Mouse (Mus musculus): ENCODE measurements around the gene D930020B18Rik. TPM values are rescaled to one million over a fixed set of nuclear protein-coding genes. Genes with fewer than 3 reads are reported as not detected.

D930020B18Rik gene
- polyA plus RNA-seq, 1 experiment: not detected

- no peak for TF ChIP-seq GATA1 (IDR thresholded peaks at IDR 0.05; ENCODE audit: low read length)
Measured at GRCm38 (mm10) chr10:121626186-121626882, 15.1 kb upstream of the D930020B18Rik start, which contains the start of gene Xpot. TSS of gene Xpot (minus strand) at chr10:121626332.

- TF ChIP-seq GATA1 (IDR thresholded peaks at IDR 0.05; ENCODE audit: low read length): no peak
Measured at GRCm38 (mm10) chr10:121627216-121627852, 14.1 kb upstream of the D930020B18Rik start.

- no peak for TF ChIP-seq GATA1 (IDR thresholded peaks at IDR 0.05; ENCODE audit: low read length)
Measured at GRCm38 (mm10) chr10:121628561-121629040, 12.8 kb upstream of the D930020B18Rik start.

- no peak for TF ChIP-seq GATA1 (IDR thresholded peaks at IDR 0.05; ENCODE audit: low read length)
Measured at GRCm38 (mm10) chr10:121634159-121634558, 7.2 kb upstream of the D930020B18Rik start.

GRCm38 (mm10) chr10:121636276-121636675 lies 5.1 kb upstream of the D930020B18Rik start:
- no peak for TF ChIP-seq GATA1 (IDR thresholded peaks at IDR 0.05; ENCODE audit: low read length)

- TF ChIP-seq GATA1 (IDR thresholded peaks at IDR 0.05; ENCODE audit: low read length): no peak
Measured at GRCm38 (mm10) chr10:121639573-121639972, 1.8 kb upstream of the D930020B18Rik start.

GRCm38 (mm10) chr10:121640150-121640930 lies 1.0 kb upstream of the D930020B18Rik start:
- no peak for TF ChIP-seq GATA1 (IDR thresholded peaks at IDR 0.05; ENCODE audit: low read length)

- no peak for TF ChIP-seq GATA1 (IDR thresholded peaks at IDR 0.05; ENCODE audit: low read length)
Measured at GRCm38 (mm10) chr10:121640944-121641271, 480 bp upstream of the D930020B18Rik start.

- TF ChIP-seq GATA1 (IDR thresholded peaks at IDR 0.05; ENCODE audit: low read length): no peak
Measured at GRCm38 (mm10) chr10:121642054-121642947, 913 bp downstream of the D930020B18Rik start.

GRCm38 (mm10) chr10:121646294-121646693 lies 4.9 kb downstream of the D930020B18Rik start:
- no peak for TF ChIP-seq GATA1 (IDR thresholded peaks at IDR 0.05; ENCODE audit: low read length)

GRCm38 (mm10) chr10:121653079-121653478 lies 11.7 kb downstream of the D930020B18Rik start:
- no peak for TF ChIP-seq GATA1 (IDR thresholded peaks at IDR 0.05; ENCODE audit: low read length)

- TF ChIP-seq GATA1 (IDR thresholded peaks at IDR 0.05; ENCODE audit: low read length): no peak
Measured at GRCm38 (mm10) chr10:121655907-121656306, 14.5 kb downstream of the D930020B18Rik start.

- TF ChIP-seq GATA1 (IDR thresholded peaks at IDR 0.05; ENCODE audit: low read length): no peak
Measured at GRCm38 (mm10) chr10:121662711-121663110, 21.3 kb downstream of the D930020B18Rik start.

GRCm38 (mm10) chr10:121663599-121663998 lies 22.2 kb downstream of the D930020B18Rik start:
- TF ChIP-seq GATA1 (IDR thresholded peaks at IDR 0.05; ENCODE audit: low read length): no peak

- TF ChIP-seq GATA1 (IDR thresholded peaks at IDR 0.05; ENCODE audit: low read length): no peak
Measured at GRCm38 (mm10) chr10:121665631-121666145, 24.3 kb downstream of the D930020B18Rik start.
